ENCODE assay signal across 13 mouse cellular contexts in the genomic region with DNA sequence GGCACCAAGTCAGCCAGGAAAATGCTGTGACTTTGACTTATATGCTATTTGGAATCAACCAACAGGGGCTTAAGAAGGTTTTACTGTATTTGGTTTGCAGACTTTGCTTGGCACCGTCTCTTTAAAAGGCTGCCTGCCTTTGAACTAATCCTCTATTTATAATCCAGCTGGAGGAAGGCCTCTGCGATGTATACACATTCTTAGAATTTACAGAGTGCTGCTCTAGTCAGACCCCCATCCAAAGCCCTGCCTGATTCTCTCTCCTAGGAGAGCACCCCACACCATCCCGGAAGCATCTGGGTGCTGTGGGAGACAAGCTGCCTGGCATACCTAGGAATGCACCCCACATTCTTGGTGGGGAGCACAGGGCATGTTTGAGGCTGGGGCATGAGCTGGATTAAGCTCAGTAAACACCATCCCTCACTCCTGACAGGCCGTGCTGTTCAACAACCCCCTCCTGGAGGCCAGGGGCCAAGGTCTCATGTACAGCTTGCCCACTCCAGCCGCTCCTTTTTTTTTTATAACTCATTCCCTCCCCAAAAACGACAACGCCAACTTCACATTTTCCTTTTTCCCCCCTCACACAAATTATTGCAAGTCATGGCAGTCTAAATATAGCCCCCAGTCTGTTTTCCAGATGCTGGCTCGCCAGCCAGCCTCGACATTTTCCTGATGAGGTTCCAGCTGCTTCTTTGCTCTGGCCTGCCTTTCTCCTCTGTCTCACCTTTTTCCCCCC.
DNase-seq lines count a peak whose midpoint lies in the region; ATAC-seq and TF ChIP-seq lines count a peak whose summit lies in the region.
"Had no signal": no experiment of that assay in that cellular context is flagged by ENCODE, and none has a peak within 500 bp of the region (broad histone marks: within the 10 kb centered on the region; RNA-seq: fewer than 3 reads in every experiment).

No protein-coding gene starts in this region.

- H3K27ac ChIP-seq in heart, embryonic 10.5 days = peak overlapping the region; percentile 87
- H3K27ac ChIP-seq in embryonic facial prominence, embryonic 10.5 days (replicated peaks) = peak overlapping the region; percentile 70
- H3K27ac ChIP-seq in heart, postnatal 0 days (ENCODE audit: low read depth) = peak overlapping the region; percentile 77
- peak overlapping the region; percentile 89 for H3K27ac ChIP-seq in liver, embryonic 15.5 days (replicated peaks)
- H3K27ac ChIP-seq: macrophage had no signal

- H3K9me3 ChIP-seq in heart, embryonic 10.5 days = no peaks in the 10 kb centered on the region
- H3K9me3 ChIP-seq in embryonic facial prominence, embryonic 10.5 days = no peaks in the 10 kb centered on the region
- H3K9me3 ChIP-seq in heart, postnatal 0 days (replicated peaks; ENCODE audit: control insufficient read depth, low read length) = no peaks in the 10 kb centered on the region
- H3K9me3 ChIP-seq in liver, embryonic 15.5 days (replicated peaks) = no peaks in the 10 kb centered on the region

- H3K4me2 ChIP-seq in heart, postnatal 0 days (ENCODE audit: low read depth, low read length) = no peak overlapping the region
- H3K4me2 ChIP-seq in liver, embryonic 15.5 days = no peak overlapping the region

- no peak for TF ChIP-seq CTCF in heart, postnatal 0 days (IDR thresholded peaks at IDR 0.05; ENCODE audit: low read depth)

- 38% methylated on average over 9 of the region's 9 CpGs for WGBS in heart, embryonic 10.5 days
- 54% methylated on average over 9 of the region's 9 CpGs for WGBS in embryonic facial prominence, embryonic 10.5 days
- WGBS in heart, postnatal 0 days = 25% methylated on average over 9 of the region's 9 CpGs
- WGBS in liver, embryonic 15.5 days (ENCODE audit: insufficient replicate concordance) = 28% methylated on average over 9 of the region's 9 CpGs

- H3K4me3 ChIP-seq in heart, embryonic 10.5 days = no peak overlapping the region
- no peak overlapping the region for H3K4me3 ChIP-seq in embryonic facial prominence, embryonic 10.5 days
- H3K4me3 ChIP-seq in heart, postnatal 0 days (ENCODE audit: low read depth, low read length) = no peak overlapping the region
- no peak overlapping the region for H3K4me3 ChIP-seq in liver, embryonic 15.5 days (replicated peaks)

- no peak for ATAC-seq in heart, postnatal 0 days (ENCODE audit: insufficient read depth, low read depth)
- no peak for ATAC-seq in liver, embryonic 15.5 days (ENCODE audit: insufficient read depth)
- ATAC-seq in erythroblast, adult 5-6 weeks (replicated peaks; ENCODE audit: low FRiP score, poor library complexity, severe bottlenecking) = no peak

- intact Hi-C loops in heart, postnatal 25 days (cut with DNase I) = no loop called here

- no peak for TF ChIP-seq EP300 in heart, postnatal 0 days (IDR thresholded peaks at IDR 0.05; ENCODE audit: low read depth)

- H3K27me3 ChIP-seq in heart, embryonic 10.5 days (ENCODE audit: insufficient read depth, poor library complexity, severe bottlenecking) = no peaks in the 10 kb centered on the region
- peaks cover 21% of the 10 kb centered on the region for H3K27me3 ChIP-seq in embryonic facial prominence, embryonic 10.5 days (replicated peaks; ENCODE audit: low read depth, poor library complexity, severe bottlenecking)
- no peaks in the 10 kb centered on the region for H3K27me3 ChIP-seq in heart, postnatal 0 days (ENCODE audit: control insufficient read depth, insufficient read depth, low read length)
- H3K27me3 ChIP-seq in liver, embryonic 15.5 days = no peaks in the 10 kb centered on the region
- H3K27me3 ChIP-seq: CH12.LX had no signal

- DNase-seq in heart, embryonic 10.5 days (ENCODE audit: low spot score) = no peak
- DNase-seq in heart, postnatal 25 days (ENCODE audit: low spot score) = no peak
- DNase-seq in embryonic facial prominence, embryonic 10.5 days (ENCODE audit: low spot score) = no peak
- no peak for DNase-seq in heart, postnatal 0 days (ENCODE audit: low spot score)
- no peak for DNase-seq in MN1 (ENCODE audit: low spot score)
- no peak for DNase-seq in gastrocnemius, adult 8-10 months (ENCODE audit: low spot score in 2 of 2)
- DNase-seq: adrenal gland, postnatal 25 days; embryo, embryonic 11 days; right cerebral cortex, adult 18-20 months had no signal

- 0 out of 2 replicates have a peak overlapping the region, but pooled peaks have one; percentile 12 for H3K9ac ChIP-seq in heart, postnatal 0 days (replicated peaks; ENCODE audit: low read depth, low read length)
- H3K9ac ChIP-seq in liver, embryonic 15.5 days = peak overlapping the region; percentile 35; the same call in 1 of the 2 replicates

- no peaks in the 10 kb centered on the region for H3K36me3 ChIP-seq in heart, embryonic 10.5 days
- H3K36me3 ChIP-seq in embryonic facial prominence, embryonic 10.5 days (replicated peaks) = no peaks in the 10 kb centered on the region
- no peaks in the 10 kb centered on the region for H3K36me3 ChIP-seq in heart, postnatal 0 days (replicated peaks; ENCODE audit: control insufficient read depth, insufficient read depth, low read length)
- no peaks in the 10 kb centered on the region for H3K36me3 ChIP-seq in liver, embryonic 15.5 days (replicated peaks)

- H3K4me1 ChIP-seq in heart, embryonic 10.5 days = peaks cover 74% of the 10 kb centered on the region
- H3K4me1 ChIP-seq in embryonic facial prominence, embryonic 10.5 days = peaks cover 58% of the 10 kb centered on the region
- H3K4me1 ChIP-seq in heart, postnatal 0 days (ENCODE audit: control insufficient read depth, insufficient read depth) = peaks cover 56% of the 10 kb centered on the region
- H3K4me1 ChIP-seq in liver, embryonic 15.5 days (replicated peaks) = peaks cover 84% of the 10 kb centered on the region
